Mouse (Mus musculus): ENCODE data around the gene Tymp. TPM values are rescaled to one million over a fixed set of nuclear protein-coding genes. Genes with fewer than 3 reads are reported as not detected.
A peak's percentile ranks its signal among the peaks of the same experiment; 100 is the strongest.

Tymp gene
- polyA plus RNA-seq, 1 experiment = 4.1 TPM

GRCm38 (mm10) chr15:89373027-89373761, 3.6 kb downstream of the Tymp start:
- Histone ChIP-seq H3K79me2 (ENCODE audit: control insufficient read depth, insufficient read depth) (no peaks in the 10 kb centered on the region), H3K36me3 (ENCODE audit: control insufficient read depth, insufficient read depth) (peaks cover 35% of the 10 kb centered on the region), H3K4me2 (ENCODE audit: low read depth) (peak overlapping the region; percentile 83), H3ac (ENCODE audit: control insufficient read depth, insufficient read length) (peak overlapping the region; percentile 34), H3K27me3 (ENCODE audit: control insufficient read depth, insufficient read depth, insufficient read length) (peaks cover 20% of the 10 kb centered on the region), H3K4me3 (peak overlapping the region; percentile 44)
- peak in 1 of 3 experiments; percentile 24 for TF ChIP-seq MYOD1 (IDR thresholded peaks at IDR 0.05; ENCODE audit: control insufficient read depth in 1 of 3, insufficient read length in 2 of 3, low read depth in 2 of 3)
- no peak for TF ChIP-seq E2F4 (IDR thresholded peaks at IDR 0.05; ENCODE audit: insufficient read depth)
- TF ChIP-seq MYOG (IDR thresholded peaks at IDR 0.05; ENCODE audit: control insufficient read depth in 1 of 3, insufficient read depth in 1 of 3, insufficient read length in 2 of 3, low read depth in 2 of 3) = peak in 1 of 3 experiments; percentile 51
- no peak for TF ChIP-seq SRF (IDR thresholded peaks at IDR 0.05; ENCODE audit: control insufficient read depth, insufficient read length, low read depth)
- no peak for TF ChIP-seq TCF12 (IDR thresholded peaks at IDR 0.05; ENCODE audit: insufficient read depth, poor library complexity, severe bottlenecking)
- TF ChIP-seq POLR2A (IDR thresholded peaks at IDR 0.05; ENCODE audit: insufficient read length, low read depth) = peak; percentile 52
- TF ChIP-seq POLR2AphosphoS2 (IDR thresholded peaks at IDR 0.05; ENCODE audit: insufficient read length, low read depth) = peak; percentile 97
- no peak for TF ChIP-seq CEBPB (IDR thresholded peaks at IDR 0.05; ENCODE audit: insufficient read depth, poor library complexity, severe bottlenecking)
- no peak for TF ChIP-seq MAX (IDR thresholded peaks at IDR 0.05; ENCODE audit: low read depth)

GRCm38 (mm10) chr15:89372536-89372935, 4.3 kb downstream of the Tymp start:
- peaks cover 13% of the 10 kb centered on the region for H3K27me3 ChIP-seq (ENCODE audit: control insufficient read depth, insufficient read depth, insufficient read length)
- H3K36me3 ChIP-seq (ENCODE audit: control insufficient read depth, insufficient read depth) = peaks cover 42% of the 10 kb centered on the region
- H3K4me2 ChIP-seq (ENCODE audit: low read depth) = peak overlapping the region; percentile 83
- H3K4me3 ChIP-seq = peak overlapping the region; percentile 44
- H3K79me2 ChIP-seq (ENCODE audit: control insufficient read depth, insufficient read depth) = no peaks in the 10 kb centered on the region
- TF ChIP-seq POLR2AphosphoS2 (IDR thresholded peaks at IDR 0.05; ENCODE audit: insufficient read length, low read depth) (peak; percentile 31), REST (IDR thresholded peaks at IDR 0.05; ENCODE audit: insufficient read depth, insufficient read length) (no peak), CEBPB (IDR thresholded peaks at IDR 0.05; ENCODE audit: insufficient read depth, poor library complexity, severe bottlenecking) (no peak), SRF (IDR thresholded peaks at IDR 0.05; ENCODE audit: control insufficient read depth, insufficient read length, low read depth) (no peak), USF1 (IDR thresholded peaks at IDR 0.05; ENCODE audit: low read depth) (no peak), MYOD1 (IDR thresholded peaks at IDR 0.05; ENCODE audit: control insufficient read depth in 1 of 3, insufficient read length in 2 of 3, low read depth in 2 of 3) (no peak), TCF3 (IDR thresholded peaks at IDR 0.05; ENCODE audit: insufficient read length, low read depth) (no peak), POLR2A (IDR thresholded peaks at IDR 0.05; ENCODE audit: insufficient read length, low read depth) (no peak)
- peak overlapping the region; percentile 34 for H3ac ChIP-seq (ENCODE audit: control insufficient read depth, insufficient read length)

- H3K79me2 ChIP-seq (ENCODE audit: control insufficient read depth, insufficient read depth) = no peaks in the 10 kb centered on the region
- H3K36me3 ChIP-seq (ENCODE audit: control insufficient read depth, insufficient read depth) = peaks cover 46% of the 10 kb centered on the region
- peaks cover 9% of the 10 kb centered on the region for H3K27me3 ChIP-seq (ENCODE audit: control insufficient read depth, insufficient read depth, insufficient read length)
- H3K4me3 ChIP-seq = no peak overlapping the region
- TF ChIP-seq REST (IDR thresholded peaks at IDR 0.05; ENCODE audit: insufficient read depth, insufficient read length) (no peak), USF1 (IDR thresholded peaks at IDR 0.05; ENCODE audit: low read depth) (no peak), SRF (IDR thresholded peaks at IDR 0.05; ENCODE audit: control insufficient read depth, insufficient read length, low read depth) (no peak), TCF12 (IDR thresholded peaks at IDR 0.05; ENCODE audit: insufficient read depth, poor library complexity, severe bottlenecking) (no peak), MYOG (IDR thresholded peaks at IDR 0.05; ENCODE audit: control insufficient read depth in 1 of 3, insufficient read depth in 1 of 3, insufficient read length in 2 of 3, low read depth in 2 of 3) (no peak), POLR2A (IDR thresholded peaks at IDR 0.05; ENCODE audit: insufficient read length, low read depth) (no peak), E2F4 (IDR thresholded peaks at IDR 0.05; ENCODE audit: insufficient read depth) (no peak), TCF3 (IDR thresholded peaks at IDR 0.05; ENCODE audit: insufficient read length, low read depth) (no peak)
- no peak overlapping the region for H3ac ChIP-seq (ENCODE audit: control insufficient read depth, insufficient read length)
- no peak overlapping the region for H3K4me2 ChIP-seq (ENCODE audit: low read depth)
These were observed 4.8 kb downstream of the Tymp start for GRCm38 (mm10) chr15:89372068-89372467.

GRCm38 (mm10) chr15:89365141-89365551, 11.7 kb downstream of the Tymp start:
- Histone ChIP-seq H3ac (ENCODE audit: control insufficient read depth, insufficient read length) (no peak overlapping the region), H3K79me2 (ENCODE audit: control insufficient read depth, insufficient read depth) (peaks cover 18% of the 10 kb centered on the region), H3K4me3 (no peak overlapping the region), H3K36me3 (ENCODE audit: control insufficient read depth, insufficient read depth) (peaks cover 94% of the 10 kb centered on the region), H3K4me2 (ENCODE audit: low read depth) (no peak overlapping the region), H3K27me3 (ENCODE audit: control insufficient read depth, insufficient read depth, insufficient read length) (no peaks in the 10 kb centered on the region)
- TF ChIP-seq TCF12 (IDR thresholded peaks at IDR 0.05; ENCODE audit: insufficient read depth, poor library complexity, severe bottlenecking) (no peak), E2F4 (IDR thresholded peaks at IDR 0.05; ENCODE audit: insufficient read depth) (no peak), MYOD1 (IDR thresholded peaks at IDR 0.05; ENCODE audit: control insufficient read depth in 1 of 3, insufficient read length in 2 of 3, low read depth in 2 of 3) (no peak), TCF3 (IDR thresholded peaks at IDR 0.05; ENCODE audit: insufficient read length, low read depth) (no peak), USF1 (IDR thresholded peaks at IDR 0.05; ENCODE audit: low read depth) (no peak), POLR2AphosphoS2 (IDR thresholded peaks at IDR 0.05; ENCODE audit: insufficient read length, low read depth) (no peak), CEBPB (IDR thresholded peaks at IDR 0.05; ENCODE audit: insufficient read depth, poor library complexity, severe bottlenecking) (no peak), SRF (IDR thresholded peaks at IDR 0.05; ENCODE audit: control insufficient read depth, insufficient read length, low read depth) (no peak), MYOG (IDR thresholded peaks at IDR 0.05; ENCODE audit: control insufficient read depth in 1 of 3, insufficient read depth in 1 of 3, insufficient read length in 2 of 3, low read depth in 2 of 3) (no peak)

GRCm38 (mm10) chr15:89363051-89363450, 13.8 kb downstream of the Tymp start:
- H3K79me2 ChIP-seq (ENCODE audit: control insufficient read depth, insufficient read depth) = peaks cover 39% of the 10 kb centered on the region
- no peak overlapping the region for H3ac ChIP-seq (ENCODE audit: control insufficient read depth, insufficient read length)
- H3K27me3 ChIP-seq (ENCODE audit: control insufficient read depth, insufficient read depth, insufficient read length) = no peaks in the 10 kb centered on the region
- no peak overlapping the region for H3K4me3 ChIP-seq
- peaks cover 83% of the 10 kb centered on the region for H3K36me3 ChIP-seq (ENCODE audit: control insufficient read depth, insufficient read depth)
- H3K4me2 ChIP-seq (ENCODE audit: low read depth) = no peak overlapping the region
- no peak for TF ChIP-seq USF1 (IDR thresholded peaks at IDR 0.05; ENCODE audit: low read depth)
- TF ChIP-seq REST (IDR thresholded peaks at IDR 0.05; ENCODE audit: insufficient read depth, insufficient read length) = no peak
- no peak for TF ChIP-seq MYOG (IDR thresholded peaks at IDR 0.05; ENCODE audit: control insufficient read depth in 1 of 3, insufficient read depth in 1 of 3, insufficient read length in 2 of 3, low read depth in 2 of 3)
- no peak for TF ChIP-seq POLR2AphosphoS2 (IDR thresholded peaks at IDR 0.05; ENCODE audit: insufficient read length, low read depth)
- no peak for TF ChIP-seq MYOD1 (IDR thresholded peaks at IDR 0.05; ENCODE audit: control insufficient read depth in 1 of 3, insufficient read length in 2 of 3, low read depth in 2 of 3)
- no peak for TF ChIP-seq POLR2A (IDR thresholded peaks at IDR 0.05; ENCODE audit: insufficient read length, low read depth)
- TF ChIP-seq TCF3 (IDR thresholded peaks at IDR 0.05; ENCODE audit: insufficient read length, low read depth) = no peak
- no peak for TF ChIP-seq CEBPB (IDR thresholded peaks at IDR 0.05; ENCODE audit: insufficient read depth, poor library complexity, severe bottlenecking)
- TF ChIP-seq SRF (IDR thresholded peaks at IDR 0.05; ENCODE audit: control insufficient read depth, insufficient read length, low read depth) = no peak
